Mouse (Mus musculus): ENCODE data around the gene Ndufv3. TPM values are rescaled to one million over a fixed set of nuclear protein-coding genes. Genes with fewer than 3 reads are reported as not detected.

Ndufv3 gene
- total RNA-seq (2021), result 1,000 to 10,000 TPM; 1,413 to 1,444 TPM

GRCm38 (mm10) chr17:31519946-31520838 lies at the start of gene Ndufv3, which contains the start of gene Wdr4:
Ndufv3 (plus strand) TSS chr17:31520115.
Wdr4 (minus strand) TSS chr17:31519980.
- peak; percentile 99 for DNase-seq (ENCODE audit: low spot score)
- intact Hi-C loops (cut with DNase I), result loop anchor here (5.0 to 10.0 kb wide), 2 partner anchors 47 to 505 kb away; no protein-coding TSS in a partner anchor

- intact Hi-C loops (cut with DNase I), result no loop called here
- no peak for DNase-seq (ENCODE audit: low spot score)
These were observed 49.0 kb upstream of the Ndufv3 start for GRCm38 (mm10) chr17:31470766-31471418.

- DNase-seq (ENCODE audit: low spot score), result no peak
- intact Hi-C loops (cut with DNase I), result no loop called here
These were observed 45.5 kb upstream of the Ndufv3 start for GRCm38 (mm10) chr17:31474388-31474787.

- intact Hi-C loops (cut with DNase I), result no loop called here
- DNase-seq (ENCODE audit: low spot score), result no peak
These were observed 41.3 kb upstream of the Ndufv3 start for GRCm38 (mm10) chr17:31478606-31479005.

GRCm38 (mm10) chr17:31479108-31479844 lies 40.6 kb upstream of the Ndufv3 start:
- intact Hi-C loops (cut with DNase I), result no loop called here

GRCm38 (mm10) chr17:31486616-31487198 lies 33.2 kb upstream of the Ndufv3 start:
- DNase-seq (ENCODE audit: low spot score), result no peak
- intact Hi-C loops (cut with DNase I), result no loop called here

More at GRCm38 (mm10) chr17:31479108-31479844, 40.6 kb upstream of the Ndufv3 start:
- DNase-seq (ENCODE audit: low spot score), result no peak

GRCm38 (mm10) chr17:31487433-31488060 lies 32.4 kb upstream of the Ndufv3 start:
- intact Hi-C loops (cut with DNase I), result no loop called here
- DNase-seq (ENCODE audit: low spot score), result no peak

- DNase-seq (ENCODE audit: low spot score), result no peak
- intact Hi-C loops (cut with DNase I), result loop anchor here (5.0 kb wide), 2 partner anchors 234 to 349 kb away; partner anchors contain the start of gene Tff2
These were observed 28.6 kb upstream of the Ndufv3 start for GRCm38 (mm10) chr17:31491355-31491754.

GRCm38 (mm10) chr17:31492416-31492815 lies 27.5 kb upstream of the Ndufv3 start:
- intact Hi-C loops (cut with DNase I), result loop anchor here (1.0 to 5.0 kb wide), 4 partner anchors 114 to 350 kb away; partner anchors contain the start of gene Tff2
- DNase-seq (ENCODE audit: low spot score), result peak; percentile 42

GRCm38 (mm10) chr17:31494989-31495388 lies 24.9 kb upstream of the Ndufv3 start:
- DNase-seq (ENCODE audit: low spot score), result no peak
- intact Hi-C loops (cut with DNase I), result loop anchor here (5.0 kb wide), 2 partner anchors 238 to 353 kb away; partner anchors contain the start of gene Tff2

GRCm38 (mm10) chr17:31497726-31498125 lies 22.2 kb upstream of the Ndufv3 start:
- no peak for DNase-seq (ENCODE audit: low spot score)
- intact Hi-C loops (cut with DNase I), result no loop called here

GRCm38 (mm10) chr17:31499725-31500124 lies 20.2 kb upstream of the Ndufv3 start:
- intact Hi-C loops (cut with DNase I), result no loop called here
- DNase-seq (ENCODE audit: low spot score), result no peak

GRCm38 (mm10) chr17:31500416-31500815 lies 19.5 kb upstream of the Ndufv3 start:
- no peak for DNase-seq (ENCODE audit: low spot score)
- intact Hi-C loops (cut with DNase I), result no loop called here

GRCm38 (mm10) chr17:31500908-31501307 lies 19.0 kb upstream of the Ndufv3 start:
- intact Hi-C loops (cut with DNase I), result no loop called here
- no peak for DNase-seq (ENCODE audit: low spot score)

GRCm38 (mm10) chr17:31502261-31502927 lies 17.5 kb upstream of the Ndufv3 start:
- intact Hi-C loops (cut with DNase I), result no loop called here
- no peak for DNase-seq (ENCODE audit: low spot score)

GRCm38 (mm10) chr17:31503337-31503736 lies 16.6 kb upstream of the Ndufv3 start:
- no peak for DNase-seq (ENCODE audit: low spot score)
- intact Hi-C loops (cut with DNase I), result no loop called here

GRCm38 (mm10) chr17:31503936-31504335 lies 16.0 kb upstream of the Ndufv3 start:
- no peak for DNase-seq (ENCODE audit: low spot score)
- intact Hi-C loops (cut with DNase I), result no loop called here

- intact Hi-C loops (cut with DNase I), result no loop called here
These were observed 14.9 kb upstream of the Ndufv3 start for GRCm38 (mm10) chr17:31505013-31505412.

GRCm38 (mm10) chr17:31506282-31506681 lies 13.6 kb upstream of the Ndufv3 start:
- DNase-seq (ENCODE audit: low spot score), result no peak
- intact Hi-C loops (cut with DNase I), result no loop called here

More at GRCm38 (mm10) chr17:31505013-31505412, 14.9 kb upstream of the Ndufv3 start:
- DNase-seq (ENCODE audit: low spot score), result no peak
